In genomic region chr16:33062024-33062681, GRCm38 (mm10) we compare ENCODE assay signal across 8 mouse cellular contexts. TPM values are rescaled to one million over a fixed set of nuclear protein-coding genes. Genes with fewer than 3 reads are reported as not detected.
DNase-seq lines count a peak whose midpoint lies in the region; ATAC-seq and TF ChIP-seq lines count a peak whose summit lies in the region.

Gene Lmln, plus strand, starts transcription at chr16:33062521.

- no peak for TF ChIP-seq EP300 in MEL (IDR thresholded peaks at IDR 0.05; ENCODE audit: low read depth in 1 of 2, low read length in 2 of 2)

- H3K9ac ChIP-seq in MEL (ENCODE audit: control insufficient read depth, low read depth, low read length, poor library complexity, severe bottlenecking), result peak within 1 kb of the TSS; percentile 77
- H3K9ac ChIP-seq in lung, embryonic 16.5 days (ENCODE audit: low read length), result peak within 1 kb of the TSS; percentile 76

- H3K9me3 ChIP-seq in MEL (replicated peaks; ENCODE audit: insufficient read depth, low read length), result no peaks in the 10 kb centered on the region
- H3K9me3 ChIP-seq in lung, embryonic 16.5 days (ENCODE audit: control insufficient read depth, low read length), result no peaks in the 10 kb centered on the region

- peak within 1 kb of the TSS; percentile 89 for H3K4me2 ChIP-seq in lung, embryonic 16.5 days (ENCODE audit: low read depth, low read length)

- peaks cover 22% of the 10 kb centered on the region for H3K79me2 ChIP-seq in MEL (ENCODE audit: control insufficient read depth, insufficient read depth, low read length, poor library complexity)

- peak; percentile 83 to 93 for ATAC-seq in hematopoietic stem cell, adult 5-6 weeks (replicated peaks in 1 of 2; ENCODE audit: insufficient read depth in 1 of 2, low FRiP score in 2 of 2, low TSS enrichment in 1 of 2, low read depth in 1 of 2, poor library complexity in 2 of 2, severe bottlenecking in 2 of 2)
- ATAC-seq in lung, embryonic 16.5 days (ENCODE audit: low read depth), result peak; percentile 98

- peak; percentile 93 for DNase-seq in MEL (ENCODE audit: low read depth, low spot score)
- DNase-seq in cerebellum, adult 2 months, result peak; percentile 89 to 94
- DNase-seq in forelimb bud, embryonic 11.5 days (ENCODE audit: low read depth, low spot score), result peak; percentile 93
- peak; percentile 36 for DNase-seq in layer of hippocampus, adult 9-10 months (ENCODE audit: low spot score)
- DNase-seq in ovary, postnatal 10 days (ENCODE audit: low spot score), result peak; percentile 62
- peak; percentile 34 to 45 for DNase-seq in thymus, postnatal 10 days (ENCODE audit: low spot score in 2 of 2)

- TF ChIP-seq POLR2A in MEL (IDR thresholded peaks at IDR 0.05; ENCODE audit: control insufficient read depth in 1 of 2, insufficient read depth in 1 of 2, low read depth in 1 of 2, low read length in 2 of 2, poor library complexity in 1 of 2), result peak; percentile 38 to 87; a peak in 3 of 4 replicates
- peak; percentile 73; the same call in 1 of the 2 replicates for TF ChIP-seq POLR2A in cerebellum, adult 2 months (IDR thresholded peaks at IDR 0.05; ENCODE audit: borderline replicate concordance, insufficient read depth, low read length)

- no peaks in the 10 kb centered on the region for H3K27me3 ChIP-seq in MEL (ENCODE audit: control insufficient read depth in 1 of 2, insufficient read depth in 2 of 2, low read length in 2 of 2)
- H3K27me3 ChIP-seq in cerebellum, adult 2 months (ENCODE audit: control insufficient read depth, insufficient read depth, low read length), result no peaks in the 10 kb centered on the region
- no peaks in the 10 kb centered on the region for H3K27me3 ChIP-seq in lung, embryonic 16.5 days (ENCODE audit: control insufficient read depth, insufficient read depth, low read depth, low read length)

- peak within 1 kb of the TSS; percentile 84 for H3K27ac ChIP-seq in MEL (ENCODE audit: control insufficient read depth, low read depth, low read length)
- H3K27ac ChIP-seq in cerebellum, adult 2 months (ENCODE audit: insufficient read depth, low read length), result peak within 1 kb of the TSS; percentile 49; the same call in 1 of the 2 replicates
- peak within 1 kb of the TSS; percentile 85 for H3K27ac ChIP-seq in lung, embryonic 16.5 days (ENCODE audit: low read length)

- peaks cover 9 to 31% of the 10 kb centered on the region in 2 experiments for H3K36me3 ChIP-seq in MEL (ENCODE audit: control insufficient read depth in 1 of 2, insufficient read depth in 2 of 2, low read length in 2 of 2)
- H3K36me3 ChIP-seq in lung, embryonic 16.5 days (ENCODE audit: control insufficient read depth, insufficient read depth, low read length), result peaks cover 22% of the 10 kb centered on the region

- no peak for TF ChIP-seq CTCF in MEL (IDR thresholded peaks at IDR 0.05 in 2 of 3, conservative IDR thresholded peaks at IDR 0.05 in 1 of 3; ENCODE audit: control insufficient read depth in 1 of 3, insufficient read depth in 1 of 3, low read depth in 2 of 3, low read length in 3 of 3, poor library complexity in 1 of 3, severe bottlenecking in 1 of 3)
- no peak for TF ChIP-seq CTCF in cerebellum, adult 2 months (IDR thresholded peaks at IDR 0.05; ENCODE audit: borderline replicate concordance, insufficient read depth, low read depth, low read length)

- under 1% methylated on average over 64 of the region's 64 CpGs for WGBS in cerebellum, adult 2 months
- under 1% methylated on average over 56 of the region's 64 CpGs for WGBS in lung, embryonic 16.5 days

- no peak for TF ChIP-seq RAD21 in MEL (IDR thresholded peaks at IDR 0.05; ENCODE audit: low read depth, low read length)

- H3K4me3 ChIP-seq in MEL (ENCODE audit: control insufficient read depth in 1 of 2, insufficient read depth in 1 of 2, low read depth in 2 of 2, low read length in 2 of 2), result peak within 1 kb of the TSS; percentile 75 to 76
- peak within 1 kb of the TSS; percentile 79 for H3K4me3 ChIP-seq in cerebellum, adult 2 months (replicated peaks; ENCODE audit: insufficient read depth, low read depth, low read length)
- H3K4me3 ChIP-seq in lung, embryonic 16.5 days (ENCODE audit: low read length), result peak within 1 kb of the TSS; percentile 81

- peaks cover 3 to 20% of the 10 kb centered on the region in 2 experiments; a peak in 3 of 4 replicates for H3K4me1 ChIP-seq in MEL (ENCODE audit: control insufficient read depth in 1 of 2, insufficient read depth in 2 of 2, low read length in 2 of 2)
- peaks cover 5% of the 10 kb centered on the region; the same call in 1 of the 2 replicates for H3K4me1 ChIP-seq in cerebellum, adult 2 months (ENCODE audit: control insufficient read depth, insufficient read depth, low read length)
- peaks cover 20% of the 10 kb centered on the region for H3K4me1 ChIP-seq in lung, embryonic 16.5 days (replicated peaks; ENCODE audit: control insufficient read depth, insufficient read depth, low read length)

TF ChIP-seq in MEL, 35 proteins besides CTCF, POLR2A, EP300 and RAD21:
- no peak for TF ChIP-seq CHD1 (IDR thresholded peaks at IDR 0.05; ENCODE audit: low read depth, low read length)
- no peak for TF ChIP-seq TAL1 (IDR thresholded peaks at IDR 0.05; ENCODE audit: low read length)
- TF ChIP-seq KAT2A (conservative IDR thresholded peaks at IDR 0.05; ENCODE audit: low read depth, low read length), result peak; percentile 46; the same call in 1 of the 2 replicates
- peak; percentile 92; the same call in 1 of the 2 replicates for TF ChIP-seq POLR2AphosphoS5 (IDR thresholded peaks at IDR 0.05; ENCODE audit: borderline replicate concordance, low read depth, low read length)
- TF ChIP-seq ZMIZ1 (IDR thresholded peaks at IDR 0.05; ENCODE audit: low read depth, low read length), result peak; percentile 91
- peak; percentile 36; the same call in 1 of the 2 replicates for TF ChIP-seq MAZ (IDR thresholded peaks at IDR 0.05; ENCODE audit: low read depth, low read length)
- no peak for TF ChIP-seq GATA1 (IDR thresholded peaks at IDR 0.05; ENCODE audit: low read depth, low read length)
- no peak for TF ChIP-seq MEF2A (IDR thresholded peaks at IDR 0.05; ENCODE audit: extremely low read depth, insufficient replicate concordance, low read depth, low read length, poor library complexity, severe bottlenecking)
- peak; percentile 28; the same call in 1 of the 2 replicates for TF ChIP-seq MYC (IDR thresholded peaks at IDR 0.05; ENCODE audit: low read depth, low read length)
- peak; percentile 59; the same call in 1 of the 2 replicates for TF ChIP-seq MAFK (IDR thresholded peaks at IDR 0.05; ENCODE audit: borderline replicate concordance, low read depth, low read length)
- TF ChIP-seq CHD2 (IDR thresholded peaks at IDR 0.05; ENCODE audit: low read length), result peak; percentile 80
- TF ChIP-seq USF1 (IDR thresholded peaks at IDR 0.05; ENCODE audit: low read depth, low read length), result peak; percentile 96
- 0 out of 2 replicates have a peak, but pooled peaks have one; percentile 38 for TF ChIP-seq ELF1 (IDR thresholded peaks at IDR 0.05; ENCODE audit: low read depth, low read length)
- TF ChIP-seq JUND (IDR thresholded peaks at IDR 0.05; ENCODE audit: low read depth, low read length), result no peak
- 0 out of 2 replicates have a peak, but pooled peaks have one; percentile 39 for TF ChIP-seq GABPA (IDR thresholded peaks at IDR 0.05; ENCODE audit: low read depth, low read length)
- peak; percentile 82 for TF ChIP-seq MXI1 (IDR thresholded peaks at IDR 0.05; ENCODE audit: low read depth, low read length)
- TF ChIP-seq SIN3A (IDR thresholded peaks at IDR 0.05; ENCODE audit: low read length), result peak; percentile 70
- TF ChIP-seq MYB (IDR thresholded peaks at IDR 0.05; ENCODE audit: low read depth, low read length), result peak; percentile 75
- TF ChIP-seq SMC3 (IDR thresholded peaks at IDR 0.05; ENCODE audit: low read depth, low read length), result peak; percentile 38; the same call in 1 of the 2 replicates
- TF ChIP-seq ZC3H11A (IDR thresholded peaks at IDR 0.05; ENCODE audit: low read depth, low read length), result no peak
- peak; percentile 67; the same call in 1 of the 2 replicates for TF ChIP-seq HCFC1 (IDR thresholded peaks at IDR 0.05; ENCODE audit: low read depth, low read length)
- TF ChIP-seq ETS1 (IDR thresholded peaks at IDR 0.05; ENCODE audit: low read depth, low read length), result 0 out of 2 replicates have a peak, but pooled peaks have one; percentile 16
- peak; percentile 46; the same call in 1 of the 2 replicates for TF ChIP-seq TCF12 (IDR thresholded peaks at IDR 0.05; ENCODE audit: low read depth, low read length)
- TF ChIP-seq RCOR1 (IDR thresholded peaks at IDR 0.05; ENCODE audit: low read depth, low read length), result no peak; the same call in 1 of the 2 replicates
- peak; percentile 82 for TF ChIP-seq MAX (IDR thresholded peaks at IDR 0.05; ENCODE audit: low read length)
- TF ChIP-seq BHLHE40 (IDR thresholded peaks at IDR 0.05; ENCODE audit: borderline replicate concordance, low read depth, low read length), result peak; percentile 52; the same call in 1 of the 2 replicates
- TF ChIP-seq ZNF384 (IDR thresholded peaks at IDR 0.05; ENCODE audit: low read depth, low read length), result no peak
- peak; percentile 45; the same call in 1 of the 2 replicates for TF ChIP-seq TBP (IDR thresholded peaks at IDR 0.05; ENCODE audit: low read depth, low read length)
- peak; percentile 21; the same call in 1 of the 2 replicates for TF ChIP-seq NRF1 (IDR thresholded peaks at IDR 0.05; ENCODE audit: insufficient read depth, low read depth, low read length, poor library complexity, severe bottlenecking)
- peak; percentile 58; the same call in 1 of the 2 replicates for TF ChIP-seq E2F4 (IDR thresholded peaks at IDR 0.05; ENCODE audit: borderline replicate concordance, low read depth, low read length)
- TF ChIP-seq ZKSCAN1 (IDR thresholded peaks at IDR 0.05; ENCODE audit: low read depth, low read length), result peak; percentile 53; the same call in 1 of the 2 replicates
- TF ChIP-seq POLR2AphosphoS2 (IDR thresholded peaks at IDR 0.05; ENCODE audit: low read length), result peak; percentile 98
- TF ChIP-seq NELFE (IDR thresholded peaks at IDR 0.05; ENCODE audit: low read depth, low read length), result peak; percentile 73
- TF ChIP-seq UBTF (IDR thresholded peaks at IDR 0.05; ENCODE audit: borderline replicate concordance, insufficient read depth, low read depth, low read length), result no peak
- no peak; a peak in 1 of 4 replicates for TF ChIP-seq USF2 (IDR thresholded peaks at IDR 0.05; ENCODE audit: borderline replicate concordance in 1 of 2, insufficient read depth in 1 of 2, low read depth in 1 of 2, low read length in 2 of 2)

RNA-seq across cellular contexts. Expression of gene Lmln, which starts in this region (rescaled TPM):
- total RNA-seq in MEL (2012; rRNA removed), result 2.0 and 2.7 TPM in 2 replicates
- polyA plus RNA-seq in MEL (2012; ENCODE audit: insufficient read depth in 1 of 2, insufficient read length in 2 of 2, low read depth in 1 of 2, low replicate concordance in 2 of 2, missing spikeins in 1 of 2), result 1 to 10 TPM in 1 of 2 experiments, not detected in 1; 3.8 TPM
- polyA plus RNA-seq in cerebellum, adult 2 months (2012; rRNA removed), result 12.2 and 14.1 TPM in 2 replicates
- 1.5 and 7.9 TPM in 2 replicates for total RNA-seq in hematopoietic stem cell, adult 5-6 weeks (2017)
- polyA plus RNA-seq in lung, embryonic 16.5 days (2015; fragmentation: Nextera tagmentation; extraction: Ambion mirVana), result 2.7 and 4.0 TPM in 2 replicates

Comparison
In these comparisons a context has a peak if more than half of its experiments do, and no peak if none do; other contexts are left out.
1. Peak in every context shown above with its lines: DNase-seq, ATAC-seq, H3K4me3 ChIP-seq and H3K27ac ChIP-seq.
2. DNase-seq: peak in every context shown above with its lines; median percentile 93 in MEL; 93 in forelimb bud, embryonic 11.5 days; 92 in cerebellum, adult 2 months; 62 in ovary, postnatal 10 days; 40 in thymus, postnatal 10 days; 36 in layer of hippocampus, adult 9-10 months.